Mouse (Mus musculus) lung, adult 2 months (tissue): ENCODE measurements around the gene Cutal. TPM values are rescaled to one million over a fixed set of nuclear protein-coding genes. Genes with fewer than 3 reads are reported as not detected.
"Not testable (repeated sequence)": the region's sequence is repeated elsewhere in the genome, so short reads cannot be mapped to it uniquely, and the experiment has no call there.

Experiments
- DNase-seq: peaks from one replicate; pipeline ENCODE4 v3.0.0; 2022
- H3K4me1 ChIP-seq: fragments of 200-500 bp; 2 replicates; pipeline ENCODE4 v1.6.1; 2011; ENCODE audit warnings: low read length; ENCODE audit not compliant: control insufficient read depth, insufficient read depth
- H3K4me3 ChIP-seq: fragments of 200-500 bp; replicated peaks from 2 replicates; pipeline ENCODE3; 2011; ENCODE audit warnings: low read depth, mild to moderate bottlenecking, control low read depth, low read length; ENCODE audit errors: extremely low read depth
- CTCF ChIP-seq: fragments of 200-500 bp; IDR thresholded peaks from 2 replicates; pipeline ENCODE4 v1.5.1; 2011; ENCODE audit warnings: mild to moderate bottlenecking, low read length, control low read depth; ENCODE audit not compliant: insufficient read depth
- POLR2A ChIP-seq: fragments of 200-500 bp; IDR thresholded peaks from 2 replicates; pipeline ENCODE4 v1.6.1; 2011; ENCODE audit warnings: low read depth, mild to moderate bottlenecking, control low read depth, low read length, borderline replicate concordance; ENCODE audit errors: extremely low read depth
- WGBS: fragments of 180-500 bp; shearing (Covaris S2); methylation state at CpG from one replicate; pipeline ENCODE4 v1.1.7; 2018; 5-methylcytosine and 5-hydroxymethylcytosine counted together
- polyA plus RNA-seq: library from polyadenylated mRNA; depleted of rRNA; stranded (reverse); fragments of >200 nt; gene quantifications from 2 replicates; pipeline ENCODE4 v1.2.3, GENCODE M21; 2012; rRNA removed

Gene Cutal
- polyA plus RNA-seq: 30.6 and 30.8 TPM in 2 replicates

DNA sequence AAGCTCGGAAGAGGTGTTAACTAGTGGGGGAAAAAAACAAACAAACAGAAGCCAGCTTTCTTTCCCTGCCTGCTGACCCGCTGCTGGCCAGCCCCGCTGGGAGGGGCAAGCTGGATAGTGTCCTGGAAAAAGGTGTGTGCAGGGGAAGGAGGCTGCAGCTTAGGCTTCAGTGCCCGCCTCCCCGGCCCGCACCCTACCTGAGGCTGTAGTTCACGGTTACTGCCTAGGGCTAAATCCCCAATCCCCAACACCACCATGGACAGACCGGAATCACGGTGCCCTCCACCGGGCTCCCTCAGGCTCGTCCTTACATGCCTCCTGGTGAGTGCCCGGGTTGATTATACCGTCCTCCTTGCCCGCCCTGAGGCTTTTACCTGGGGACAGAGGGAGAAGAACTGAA, at the start of gene Cutal:
TSS of gene Cutal (plus strand) at position 126 of the 400 bp plus-strand sequence.
- 8% methylated on average over 14 of the region's 14 CpGs for WGBS
- Histone ChIP-seq H3K4me3 (peak within 1 kb of the TSS; percentile 62), H3K4me1 (peaks cover 5% of the 10 kb centered on the region)
- TF ChIP-seq POLR2A (peak; percentile 55; the same call in 1 of the 2 replicates), CTCF (no peak)
- peak; percentile 62 for DNase-seq

DNA sequence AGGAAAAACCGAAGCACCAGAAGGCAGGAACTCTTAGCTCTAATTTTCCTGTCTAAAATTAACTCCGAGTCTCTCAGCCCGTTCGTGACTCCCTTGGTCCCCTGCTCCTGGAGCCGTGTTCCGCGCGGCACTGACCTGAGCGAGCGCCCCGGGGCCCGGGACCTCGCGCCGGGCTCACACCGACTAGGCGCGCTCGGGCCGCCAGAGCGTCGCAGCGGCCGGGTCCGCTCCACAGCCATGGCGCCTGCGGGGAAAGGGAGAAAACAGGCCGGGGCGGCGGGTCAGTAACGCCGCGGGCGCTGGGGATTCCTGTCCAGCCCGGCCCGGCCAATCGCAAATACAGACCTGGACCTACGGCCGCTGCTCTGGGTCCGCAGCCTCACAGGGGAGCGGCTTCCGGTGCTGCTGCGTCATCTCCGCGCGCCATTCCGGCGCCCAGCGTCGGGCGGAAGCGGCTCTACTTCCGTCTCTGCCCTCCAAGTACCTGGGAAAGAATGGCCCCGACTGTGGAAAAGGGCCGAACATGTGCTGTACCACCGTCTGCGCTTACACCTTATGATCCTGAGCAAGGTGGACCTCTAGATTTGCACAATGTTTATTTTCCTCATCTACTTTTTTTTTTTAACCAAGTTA, 48.3 kb upstream of the Cutal start, which contains the start of gene Fbxw2:
TSS of gene Fbxw2 (minus strand) at position 485 of the 633 bp plus-strand sequence.
- TF ChIP-seq POLR2A: peak; percentile 76; the same call in 1 of the 2 replicates
- TF ChIP-seq CTCF: no peak
- under 1% methylated on average over 57 of the region's 57 CpGs for WGBS
- DNase-seq: peak; percentile 91
- Histone ChIP-seq H3K4me3 (peak within 1 kb of the TSS; percentile 91), H3K4me1 (peaks cover 11% of the 10 kb centered on the region)

DNA sequence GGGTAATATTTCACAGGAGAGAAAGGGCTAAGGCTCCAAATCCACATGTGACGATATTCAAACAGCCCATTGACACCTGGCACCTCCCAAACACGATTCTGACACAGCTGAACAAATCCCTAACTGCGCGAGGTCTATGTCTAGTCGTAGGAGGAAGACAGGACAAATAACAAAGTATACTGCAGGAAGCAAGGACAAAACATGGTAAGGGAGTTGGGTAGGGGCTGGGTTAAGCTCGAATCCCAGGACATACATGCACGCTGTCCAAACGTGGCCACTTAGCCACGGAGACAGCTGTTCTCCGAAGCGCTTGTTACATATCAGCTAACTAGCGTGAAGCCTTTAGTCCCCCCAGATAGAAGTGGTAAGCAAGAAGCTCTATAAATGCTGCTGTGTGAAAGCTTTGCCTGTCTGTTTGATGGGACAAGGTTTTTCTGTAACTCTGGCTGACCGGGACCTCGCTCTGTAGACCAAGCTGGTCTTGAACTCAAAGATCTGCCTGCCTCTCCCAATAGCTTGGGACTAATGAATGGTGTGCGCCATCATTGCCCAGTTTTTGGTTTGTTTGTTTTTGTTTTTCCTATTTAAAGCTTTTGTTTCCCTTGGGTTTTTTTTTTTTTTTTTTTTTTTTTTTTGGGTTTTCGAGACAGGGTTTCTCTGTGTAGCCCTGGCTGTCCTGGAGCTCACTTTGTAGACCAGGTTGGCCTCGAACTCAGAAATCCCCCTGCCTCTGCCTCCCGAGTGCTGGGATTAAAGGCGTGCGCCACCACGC, 47.5 kb upstream of the Cutal start:
- Histone ChIP-seq H3K4me1 (peaks cover 11% of the 10 kb centered on the region), H3K4me3 (peak overlapping the region; percentile 91)
- whole genome bisulfite sequencing: 36% methylated on average over 20 of the region's 21 CpGs
- DNase-seq: no peak
- no peak for TF ChIP-seq CTCF
- TF ChIP-seq POLR2A: no peak

DNA sequence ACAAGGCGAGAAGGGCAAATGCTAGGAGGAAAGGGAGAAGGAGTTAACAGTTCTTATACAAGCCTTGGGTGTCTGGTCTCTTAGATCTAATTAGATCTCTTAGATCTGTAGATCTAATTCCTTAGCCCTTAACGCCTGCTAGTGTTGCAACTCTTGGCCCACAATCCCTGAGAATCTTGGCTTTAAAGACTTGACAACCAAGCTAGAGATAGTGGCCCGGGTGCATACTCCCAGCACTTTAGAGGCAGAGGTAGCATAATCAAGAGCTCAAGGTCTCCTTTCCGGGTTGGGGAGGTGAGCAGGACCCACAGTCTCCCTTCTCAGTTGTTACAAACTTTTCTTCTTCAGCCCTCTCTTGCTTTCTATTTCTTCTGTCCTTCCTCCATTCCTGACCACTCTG, 46.6 kb upstream of the Cutal start:
- no peak for DNase-seq
- H3K4me1 ChIP-seq: peaks cover 11% of the 10 kb centered on the region
- no peak overlapping the region for H3K4me3 ChIP-seq
- WGBS: 71% methylated on average over 4 of the region's 4 CpGs
- TF ChIP-seq CTCF: no peak
- TF ChIP-seq POLR2A: no peak

DNA sequence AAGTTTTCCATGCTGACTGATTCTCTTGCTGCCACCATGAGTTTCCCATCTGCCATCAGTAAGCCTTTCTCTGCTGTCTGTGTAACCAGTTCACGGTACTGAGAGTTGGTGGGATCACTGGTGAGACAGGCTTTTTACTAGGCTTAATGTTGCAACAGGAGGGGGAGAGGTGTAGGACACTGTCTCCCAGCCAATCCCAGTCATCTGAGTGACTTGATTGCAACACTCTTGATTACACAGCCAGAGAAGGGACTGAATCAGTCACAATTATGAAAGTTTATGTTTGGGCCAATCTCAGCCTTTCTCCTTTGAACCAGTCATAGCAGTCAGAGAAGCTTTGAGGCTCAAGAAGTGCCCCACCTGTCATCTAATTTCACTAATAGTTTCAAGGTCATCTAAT, 46.2 kb upstream of the Cutal start:
- H3K4me1 ChIP-seq: peaks cover 11% of the 10 kb centered on the region
- H3K4me3 ChIP-seq: no peak overlapping the region
- TF ChIP-seq CTCF (no peak), POLR2A (no peak)
- 51% methylated on average over 1 of the region's 1 CpGs for WGBS
- DNase-seq: no peak

DNA sequence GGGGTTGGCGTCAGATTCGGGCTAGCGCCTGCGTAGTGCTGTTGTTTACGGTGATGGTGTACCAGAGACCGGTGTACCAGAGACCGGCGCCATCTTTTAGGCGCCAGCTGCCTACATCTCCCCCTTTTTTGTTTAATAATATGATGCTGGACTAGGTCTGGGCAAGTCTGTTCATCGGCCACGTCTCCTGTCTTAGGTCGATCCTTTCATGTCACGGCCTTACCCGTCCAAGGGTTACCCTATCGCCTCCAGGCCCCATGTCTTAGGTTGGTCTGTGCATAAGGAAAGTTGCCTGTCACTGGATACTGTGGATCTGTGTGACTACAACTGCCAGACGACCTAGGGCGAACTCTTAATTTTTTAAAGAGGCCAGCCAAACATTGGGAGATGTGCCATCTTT, 44.1 kb upstream of the Cutal start:
- DNase-seq: not testable (repeated sequence)
- WGBS: 94% methylated on average over 17 of the region's 17 CpGs

DNA sequence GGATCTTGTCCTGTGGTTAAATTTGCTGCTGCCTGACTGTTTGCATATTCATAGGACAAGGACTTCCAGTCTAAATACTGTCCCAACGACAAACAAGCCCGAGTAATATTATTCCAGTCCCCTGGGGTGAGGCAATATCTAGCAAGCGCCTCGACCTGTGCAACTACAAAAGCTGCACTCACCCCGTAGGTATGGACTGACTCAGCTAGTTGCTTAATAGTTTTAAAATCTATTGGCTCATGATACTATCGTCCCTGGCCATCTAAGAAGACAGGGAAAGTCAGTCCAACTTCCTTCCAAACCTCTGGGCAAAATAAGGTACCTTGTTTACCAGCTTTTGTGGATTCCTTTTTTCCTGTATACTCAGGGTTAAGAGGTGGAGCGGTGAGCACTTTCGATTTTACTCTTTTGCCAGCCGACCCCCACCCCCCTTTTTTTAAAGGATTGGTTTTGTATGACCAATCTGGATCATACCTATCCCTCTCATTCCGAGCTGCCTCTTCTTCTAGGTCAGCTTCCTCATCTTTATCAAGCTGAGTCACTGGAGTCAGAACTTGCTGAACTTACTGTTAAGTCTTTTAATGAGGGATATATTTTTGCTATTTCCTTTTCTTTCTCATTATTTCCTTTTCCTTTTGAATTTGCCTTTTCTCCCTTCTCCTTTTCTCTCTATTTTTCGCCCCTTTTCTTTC, 41.3 kb upstream of the Cutal start, which contains the start of gene Gm34653:
TSS of gene Gm34653 (plus strand) at position 242 of the 692 bp plus-strand sequence.
- 61% methylated on average over 11 of the region's 11 CpGs for WGBS

More for the DNA sequence above, 44.1 kb upstream of the Cutal start:
- not testable (repeated sequence) for H3K4me1 ChIP-seq, H3K4me3 ChIP-seq

DNA sequence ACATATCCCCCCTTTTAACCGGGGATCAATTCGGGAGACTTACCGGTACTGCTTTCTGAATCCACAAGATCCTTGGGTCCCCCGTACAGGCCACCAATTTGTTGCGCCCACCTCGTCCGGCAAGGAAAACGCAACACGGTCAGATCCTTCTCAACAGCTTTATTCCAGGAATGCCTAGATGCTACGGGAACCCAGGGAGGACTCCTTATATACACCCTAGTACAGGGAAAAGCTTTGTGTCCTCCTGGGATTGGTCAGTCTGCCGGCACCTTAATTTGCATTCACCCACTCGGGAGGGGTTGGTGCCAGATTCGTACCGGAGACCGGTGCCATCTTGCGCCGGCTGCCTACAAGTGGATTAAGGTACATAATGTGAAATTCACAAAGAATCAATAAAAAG, 40.6 kb upstream of the Cutal start:
- 84% methylated on average over 17 of the region's 17 CpGs for WGBS
- TF ChIP-seq POLR2A (no peak), CTCF (no peak)
- no peak for DNase-seq
- Histone ChIP-seq H3K4me1 (no peaks in the 10 kb centered on the region), H3K4me3 (no peak overlapping the region)

More for the DNA sequence above, 41.3 kb upstream of the Cutal start, which contains the start of gene Gm34653:
- H3K4me1 ChIP-seq, H3K4me3 ChIP-seq, DNase-seq: not testable (repeated sequence)

DNA sequence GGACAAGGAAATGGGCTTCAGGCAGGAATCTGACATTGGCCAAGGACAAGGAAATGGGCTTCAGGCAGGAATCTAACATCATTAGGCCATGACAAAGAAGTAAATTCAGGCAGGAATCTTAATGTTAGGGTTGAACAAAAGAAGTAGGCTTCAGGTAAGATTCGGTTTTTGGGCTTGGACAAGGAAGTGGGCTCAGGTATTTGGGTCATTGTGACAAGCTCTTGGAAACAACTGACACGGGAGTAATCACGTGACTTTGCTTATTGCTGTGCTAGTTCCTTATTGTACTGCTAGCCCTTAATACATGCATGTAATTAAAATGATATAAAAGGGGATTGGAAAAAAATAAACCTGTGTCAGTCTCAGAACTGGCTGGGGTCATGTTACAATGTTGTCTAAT, 38.5 kb upstream of the Cutal start:
- DNase-seq: no peak
- no peak for TF ChIP-seq CTCF
- no peak for TF ChIP-seq POLR2A
- WGBS: 64% methylated on average over 3 of the region's 3 CpGs
- H3K4me1 ChIP-seq: no peaks in the 10 kb centered on the region
- H3K4me3 ChIP-seq: no peak overlapping the region
